Mouse (Mus musculus): Measurements from ENCODE around the gene Mcrs1. TPM values are rescaled to one million over a fixed set of nuclear protein-coding genes. Genes with fewer than 3 reads are reported as not detected.

The Mcrs1 gene
- polyA plus RNA-seq, 1 experiment = 99.1 TPM

- no peaks in the 10 kb centered on the region for H3K36me3 ChIP-seq (ENCODE audit: control insufficient read depth, insufficient read depth)
- no peak overlapping the region for H3K4me3 ChIP-seq
- H3K27me3 ChIP-seq (ENCODE audit: control insufficient read depth, insufficient read depth, insufficient read length) = no peaks in the 10 kb centered on the region
- no peak for TF ChIP-seq REST (IDR thresholded peaks at IDR 0.05; ENCODE audit: insufficient read depth, insufficient read length)
- TF ChIP-seq POLR2AphosphoS2 (IDR thresholded peaks at IDR 0.05; ENCODE audit: insufficient read length, low read depth) = no peak
- no peak for TF ChIP-seq USF1 (IDR thresholded peaks at IDR 0.05; ENCODE audit: low read depth)
- peak; percentile 78 for TF ChIP-seq TCF3 (IDR thresholded peaks at IDR 0.05; ENCODE audit: insufficient read length, low read depth)
- peak in 2 of 3 experiments; percentile 73 to 89 for TF ChIP-seq MYOG (IDR thresholded peaks at IDR 0.05; ENCODE audit: control insufficient read depth in 1 of 3, insufficient read depth in 1 of 3, insufficient read length in 2 of 3, low read depth in 2 of 3)
- no peak for TF ChIP-seq SRF (IDR thresholded peaks at IDR 0.05; ENCODE audit: control insufficient read depth, insufficient read length, low read depth)
- TF ChIP-seq POLR2A (IDR thresholded peaks at IDR 0.05; ENCODE audit: insufficient read length, low read depth) = no peak
- TF ChIP-seq E2F4 (IDR thresholded peaks at IDR 0.05; ENCODE audit: insufficient read depth) = no peak
- TF ChIP-seq TCF12 (IDR thresholded peaks at IDR 0.05; ENCODE audit: insufficient read depth, poor library complexity, severe bottlenecking) = peak; percentile 31
- peak in 2 of 3 experiments; percentile 93 to 94 for TF ChIP-seq MYOD1 (IDR thresholded peaks at IDR 0.05; ENCODE audit: control insufficient read depth in 1 of 3, insufficient read length in 2 of 3, low read depth in 2 of 3)
- no peak for TF ChIP-seq MAX (IDR thresholded peaks at IDR 0.05; ENCODE audit: low read depth)
- TF ChIP-seq CEBPB (IDR thresholded peaks at IDR 0.05; ENCODE audit: insufficient read depth, poor library complexity, severe bottlenecking) = no peak
- H3K79me2 ChIP-seq (ENCODE audit: control insufficient read depth, insufficient read depth) = no peaks in the 10 kb centered on the region
- no peak overlapping the region for H3ac ChIP-seq (ENCODE audit: control insufficient read depth, insufficient read length)
- H3K4me2 ChIP-seq (ENCODE audit: low read depth) = no peak overlapping the region
Measured at GRCm38 (mm10) chr15:99290586-99290985, 38.8 kb upstream of the Mcrs1 start.

- TF ChIP-seq MAX (IDR thresholded peaks at IDR 0.05; ENCODE audit: low read depth) = no peak
- Histone ChIP-seq H3K27me3 (ENCODE audit: control insufficient read depth, insufficient read depth, insufficient read length) (no peaks in the 10 kb centered on the region), H3ac (ENCODE audit: control insufficient read depth, insufficient read length) (no peak overlapping the region), H3K79me2 (ENCODE audit: control insufficient read depth, insufficient read depth) (no peaks in the 10 kb centered on the region), H3K4me2 (ENCODE audit: low read depth) (no peak overlapping the region), H3K36me3 (ENCODE audit: control insufficient read depth, insufficient read depth) (no peaks in the 10 kb centered on the region), H3K4me3 (no peak overlapping the region)
Measured at GRCm38 (mm10) chr15:99285189-99285535, 33.4 kb upstream of the Mcrs1 start.

GRCm38 (mm10) chr15:99284527-99285188 lies 32.9 kb upstream of the Mcrs1 start:
- TF ChIP-seq POLR2AphosphoS2 (IDR thresholded peaks at IDR 0.05; ENCODE audit: insufficient read length, low read depth) (no peak), USF1 (IDR thresholded peaks at IDR 0.05; ENCODE audit: low read depth) (no peak), E2F4 (IDR thresholded peaks at IDR 0.05; ENCODE audit: insufficient read depth) (no peak), MAX (IDR thresholded peaks at IDR 0.05; ENCODE audit: low read depth) (no peak), MYOD1 (IDR thresholded peaks at IDR 0.05; ENCODE audit: control insufficient read depth in 1 of 3, insufficient read length in 2 of 3, low read depth in 2 of 3) (no peak), CEBPB (IDR thresholded peaks at IDR 0.05; ENCODE audit: insufficient read depth, poor library complexity, severe bottlenecking) (peak; percentile 27; the same call in 1 of the 2 replicates), SRF (IDR thresholded peaks at IDR 0.05; ENCODE audit: control insufficient read depth, insufficient read length, low read depth) (no peak)
- no peak overlapping the region for H3K4me3 ChIP-seq
- no peak overlapping the region for H3K4me2 ChIP-seq (ENCODE audit: low read depth)
- no peak overlapping the region for H3ac ChIP-seq (ENCODE audit: control insufficient read depth, insufficient read length)
- H3K79me2 ChIP-seq (ENCODE audit: control insufficient read depth, insufficient read depth) = no peaks in the 10 kb centered on the region
- H3K27me3 ChIP-seq (ENCODE audit: control insufficient read depth, insufficient read depth, insufficient read length) = no peaks in the 10 kb centered on the region
- no peaks in the 10 kb centered on the region for H3K36me3 ChIP-seq (ENCODE audit: control insufficient read depth, insufficient read depth)

- TF ChIP-seq TCF3 (IDR thresholded peaks at IDR 0.05; ENCODE audit: insufficient read length, low read depth) (no peak), REST (IDR thresholded peaks at IDR 0.05; ENCODE audit: insufficient read depth, insufficient read length) (no peak), MAX (IDR thresholded peaks at IDR 0.05; ENCODE audit: low read depth) (no peak), USF1 (IDR thresholded peaks at IDR 0.05; ENCODE audit: low read depth) (no peak), POLR2A (IDR thresholded peaks at IDR 0.05; ENCODE audit: insufficient read length, low read depth) (no peak), SRF (IDR thresholded peaks at IDR 0.05; ENCODE audit: control insufficient read depth, insufficient read length, low read depth) (no peak), E2F4 (IDR thresholded peaks at IDR 0.05; ENCODE audit: insufficient read depth) (no peak), POLR2AphosphoS2 (IDR thresholded peaks at IDR 0.05; ENCODE audit: insufficient read length, low read depth) (no peak), MYOG (IDR thresholded peaks at IDR 0.05; ENCODE audit: control insufficient read depth in 1 of 3, insufficient read depth in 1 of 3, insufficient read length in 2 of 3, low read depth in 2 of 3) (no peak), TCF12 (IDR thresholded peaks at IDR 0.05; ENCODE audit: insufficient read depth, poor library complexity, severe bottlenecking) (no peak), MYOD1 (IDR thresholded peaks at IDR 0.05; ENCODE audit: control insufficient read depth in 1 of 3, insufficient read length in 2 of 3, low read depth in 2 of 3) (no peak), CEBPB (IDR thresholded peaks at IDR 0.05; ENCODE audit: insufficient read depth, poor library complexity, severe bottlenecking) (no peak)
- H3K27me3 ChIP-seq (ENCODE audit: control insufficient read depth, insufficient read depth, insufficient read length) = no peaks in the 10 kb centered on the region
- no peak overlapping the region for H3ac ChIP-seq (ENCODE audit: control insufficient read depth, insufficient read length)
- H3K36me3 ChIP-seq (ENCODE audit: control insufficient read depth, insufficient read depth) = no peaks in the 10 kb centered on the region
- no peak overlapping the region for H3K4me3 ChIP-seq
- no peak overlapping the region for H3K4me2 ChIP-seq (ENCODE audit: low read depth)
- no peaks in the 10 kb centered on the region for H3K79me2 ChIP-seq (ENCODE audit: control insufficient read depth, insufficient read depth)
Measured at GRCm38 (mm10) chr15:99283456-99283855, 31.7 kb upstream of the Mcrs1 start.

- TF ChIP-seq USF1 (IDR thresholded peaks at IDR 0.05; ENCODE audit: low read depth) (no peak), CEBPB (IDR thresholded peaks at IDR 0.05; ENCODE audit: insufficient read depth, poor library complexity, severe bottlenecking) (no peak), MYOG (IDR thresholded peaks at IDR 0.05; ENCODE audit: control insufficient read depth in 1 of 3, insufficient read depth in 1 of 3, insufficient read length in 2 of 3, low read depth in 2 of 3) (peak in 1 of 3 experiments; percentile 57), REST (IDR thresholded peaks at IDR 0.05; ENCODE audit: insufficient read depth, insufficient read length) (no peak), MYOD1 (IDR thresholded peaks at IDR 0.05; ENCODE audit: control insufficient read depth in 1 of 3, insufficient read length in 2 of 3, low read depth in 2 of 3) (peak in 2 of 3 experiments; percentile 31 to 32), POLR2A (IDR thresholded peaks at IDR 0.05; ENCODE audit: insufficient read length, low read depth) (no peak), TCF3 (IDR thresholded peaks at IDR 0.05; ENCODE audit: insufficient read length, low read depth) (no peak)
- Histone ChIP-seq H3K36me3 (ENCODE audit: control insufficient read depth, insufficient read depth) (no peaks in the 10 kb centered on the region), H3K4me2 (ENCODE audit: low read depth) (peak overlapping the region; percentile 39), H3ac (ENCODE audit: control insufficient read depth, insufficient read length) (no peak overlapping the region), H3K79me2 (ENCODE audit: control insufficient read depth, insufficient read depth) (no peaks in the 10 kb centered on the region), H3K4me3 (no peak overlapping the region), H3K27me3 (ENCODE audit: control insufficient read depth, insufficient read depth, insufficient read length) (no peaks in the 10 kb centered on the region)
Measured at GRCm38 (mm10) chr15:99278271-99278670, 26.5 kb upstream of the Mcrs1 start.
